Mouse (Mus musculus) neural tube, embryonic 15.5 days (tissue): ENCODE results near the gene Hmbs. TPM values are rescaled to one million over a fixed set of nuclear protein-coding genes. Genes with fewer than 3 reads are reported as not detected.
"Not testable (repeated sequence)": the region's sequence is repeated elsewhere in the genome, so short reads cannot be mapped to it uniquely, and the experiment has no call there.

Experiments
- ATAC-seq: fragments of 200-750 bp; cut with Nextera tagmentation; 2 replicates; pipeline ENCODE4 v1.8.0; 2017; ENCODE audit warnings: mild to moderate bottlenecking, moderate TSS enrichment, moderate library complexity; ENCODE audit not compliant: low FRiP score
- H3K27ac ChIP-seq: fragments of 300-500 bp; sonication (generic); replicated peaks from 2 replicates; pipeline ENCODE4 v1.5.1; 2015; ENCODE audit warnings: mild to moderate bottlenecking, inconsistent platforms
- H3K27me3 ChIP-seq: fragments of 300-500 bp; sonication (generic); replicated peaks from 2 replicates; pipeline ENCODE4 v1.6.1; 2015; ENCODE audit warnings: inconsistent platforms
- H3K36me3 ChIP-seq: fragments of 300-500 bp; sonication (generic); 2 replicates; pipeline ENCODE4 v1.6.1; 2015; ENCODE audit warnings: inconsistent platforms
- H3K4me1 ChIP-seq: fragments of 300-500 bp; sonication (generic); 2 replicates; pipeline ENCODE4 v1.6.1; 2015; ENCODE audit warnings: inconsistent platforms
- H3K4me2 ChIP-seq: fragments of 300-500 bp; sonication (generic); 2 replicates; pipeline ENCODE4 v1.6.1; 2015; ENCODE audit warnings: inconsistent platforms, mild to moderate bottlenecking, moderate library complexity
- H3K4me3 ChIP-seq: fragments of 300-500 bp; sonication (generic); replicated peaks from 2 replicates; pipeline ENCODE4 v1.5.1; 2015; ENCODE audit warnings: mild to moderate bottlenecking, inconsistent platforms
- H3K9ac ChIP-seq: fragments of 300-500 bp; sonication (generic); replicated peaks from 2 replicates; pipeline ENCODE4 v1.6.1; 2015; ENCODE audit warnings: mild to moderate bottlenecking, inconsistent platforms
- H3K9me3 ChIP-seq: fragments of 300-500 bp; sonication (generic); replicated peaks from 2 replicates; pipeline ENCODE4 v1.6.1; 2016; ENCODE audit warnings: inconsistent platforms
- WGBS: fragments of 180-500 bp; shearing (Covaris S2); methylation state at CpG from one replicate; pipeline ENCODE4 v1.1.7; 2015; ENCODE audit warnings: mixed read lengths; 5-methylcytosine and 5-hydroxymethylcytosine counted together
- polyA plus RNA-seq: library from polyadenylated mRNA; unstranded; fragments of >200 nt; fragmentation: Nextera tagmentation; extraction: Ambion mirVana; gene quantifications from 2 replicates; pipeline ENCODE4 v1.2.1, GENCODE M21; 2015

The Hmbs gene
- polyA plus RNA-seq, 1 experiment from 2014 or later = 58.3 TPM

- Histone ChIP-seq H3K4me1 (peaks cover 24% of the 10 kb centered on the region), H3K27me3 (no peaks in the 10 kb centered on the region), H3K9ac (no peak overlapping the region), H3K4me2 (peak overlapping the region; percentile 70; the same call in 1 of the 2 replicates), H3K27ac (no peak overlapping the region), H3K9me3 (no peaks in the 10 kb centered on the region), H3K36me3 (peaks cover 18% of the 10 kb centered on the region), H3K4me3 (peak overlapping the region; percentile 92; the same call in 1 of the 2 replicates)
- 100% methylated on average over 1 of the region's 1 CpGs for WGBS
- no peak for ATAC-seq
Observed at GRCm38 (mm10) chr9:44342605-44343004, 1.4 kb downstream of the Hmbs start.

- Histone ChIP-seq H3K9me3 (no peaks in the 10 kb centered on the region), H3K4me1 (peaks cover 28% of the 10 kb centered on the region), H3K27ac (no peak overlapping the region), H3K27me3 (no peaks in the 10 kb centered on the region), H3K36me3 (peaks cover 14% of the 10 kb centered on the region), H3K4me3 (no peak overlapping the region), H3K4me2 (no peak overlapping the region), H3K9ac (no peak overlapping the region)
- WGBS = 83% methylated on average over 3 of the region's 3 CpGs
- ATAC-seq = no peak
Observed at GRCm38 (mm10) chr9:44342173-44342572, 1.9 kb downstream of the Hmbs start.

- Histone ChIP-seq H3K27ac (no peak overlapping the region), H3K4me1 (peaks cover 35% of the 10 kb centered on the region), H3K27me3 (no peaks in the 10 kb centered on the region), H3K36me3 (peaks cover 12% of the 10 kb centered on the region), H3K4me2 (no peak overlapping the region), H3K9ac (no peak overlapping the region), H3K4me3 (no peak overlapping the region), H3K9me3 (no peaks in the 10 kb centered on the region)
- WGBS = 95% methylated on average over 5 of the region's 5 CpGs
- ATAC-seq = no peak
Observed at GRCm38 (mm10) chr9:44341487-44341886, 2.5 kb downstream of the Hmbs start.

- H3K4me3 ChIP-seq = no peak overlapping the region
- H3K9me3 ChIP-seq = no peaks in the 10 kb centered on the region
- H3K27me3 ChIP-seq = no peaks in the 10 kb centered on the region
- no peak overlapping the region for H3K9ac ChIP-seq
- H3K4me2 ChIP-seq = no peak overlapping the region
- no peak for ATAC-seq
- H3K4me1 ChIP-seq = peaks cover 39% of the 10 kb centered on the region
- H3K27ac ChIP-seq = no peak overlapping the region
- WGBS = 81% methylated on average over 5 of the region's 5 CpGs
- H3K36me3 ChIP-seq = peaks cover 11% of the 10 kb centered on the region
Observed at GRCm38 (mm10) chr9:44338574-44338973, 5.5 kb downstream of the Hmbs start.

GRCm38 (mm10) chr9:44337436-44338169, 6.4 kb downstream of the Hmbs start:
- Histone ChIP-seq H3K36me3 (peaks cover 21% of the 10 kb centered on the region), H3K27me3 (no peaks in the 10 kb centered on the region), H3K27ac (no peak overlapping the region), H3K9ac (peak overlapping the region; percentile 32; the same call in 1 of the 2 replicates), H3K4me2 (peak overlapping the region; percentile 87), H3K9me3 (no peaks in the 10 kb centered on the region), H3K4me1 (peaks cover 30% of the 10 kb centered on the region), H3K4me3 (no peak overlapping the region)
- ATAC-seq = no peak
- WGBS = 71% methylated on average over 9 of the region's 9 CpGs

DNA sequence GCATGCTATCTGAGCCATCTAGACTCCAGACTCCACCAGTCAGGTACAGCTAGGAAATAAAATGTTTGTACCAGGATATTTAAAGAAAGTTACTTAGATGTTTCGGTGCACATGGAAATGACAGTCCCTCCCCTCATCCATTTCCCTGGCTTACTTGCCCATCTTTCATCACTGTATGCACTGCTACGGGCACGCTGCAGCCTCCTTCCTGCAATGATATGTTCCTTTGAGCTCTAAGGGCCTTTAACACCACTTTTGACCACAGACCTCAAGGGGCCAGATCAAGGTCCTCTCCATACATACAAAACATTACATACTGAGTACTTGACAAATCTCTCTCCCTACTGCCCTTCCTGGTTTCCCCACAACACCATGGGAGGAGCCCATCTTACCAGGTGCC, 7.1 kb downstream of the Hmbs start:
- Histone ChIP-seq H3K36me3 (peaks cover 26% of the 10 kb centered on the region), H3K4me3 (peak overlapping the region; percentile 83), H3K9ac (peak overlapping the region; percentile 32), H3K9me3 (no peaks in the 10 kb centered on the region), H3K4me1 (peaks cover 24% of the 10 kb centered on the region), H3K4me2 (peak overlapping the region; percentile 87), H3K27ac (no peak overlapping the region), H3K27me3 (no peaks in the 10 kb centered on the region)
- WGBS = 76% methylated on average over 3 of the region's 3 CpGs
- ATAC-seq = no peak

- not testable (repeated sequence) for ATAC-seq
Observed at GRCm38 (mm10) chr9:44336513-44336912, 7.5 kb downstream of the Hmbs start.

GRCm38 (mm10) chr9:44336093-44336406, 8.0 kb downstream of the Hmbs start:
- H3K27me3 ChIP-seq = no peaks in the 10 kb centered on the region
- no peaks in the 10 kb centered on the region for H3K9me3 ChIP-seq
- H3K4me1 ChIP-seq = peaks cover 24% of the 10 kb centered on the region
- H3K27ac ChIP-seq = peak overlapping the region; percentile 95
- H3K9ac ChIP-seq = peak overlapping the region; percentile 91
- no peak for ATAC-seq
- WGBS = 4% methylated on average over 5 of the region's 5 CpGs
- peak overlapping the region; percentile 87 for H3K4me2 ChIP-seq
- peaks cover 35% of the 10 kb centered on the region for H3K36me3 ChIP-seq
- H3K4me3 ChIP-seq = peak overlapping the region; percentile 83

More at GRCm38 (mm10) chr9:44336513-44336912, 7.5 kb downstream of the Hmbs start:
- H3K4me2 ChIP-seq = peak overlapping the region; percentile 87
- H3K36me3 ChIP-seq = peaks cover 30% of the 10 kb centered on the region
- WGBS = 34% methylated on average over 4 of the region's 4 CpGs
- peak overlapping the region; percentile 83 for H3K4me3 ChIP-seq
- peak overlapping the region; percentile 32 for H3K9ac ChIP-seq
- peaks cover 24% of the 10 kb centered on the region for H3K4me1 ChIP-seq
- not testable (repeated sequence) for H3K27ac ChIP-seq, H3K9me3 ChIP-seq, H3K27me3 ChIP-seq

- H3K9me3 ChIP-seq = no peaks in the 10 kb centered on the region
- H3K36me3 ChIP-seq = peaks cover 40% of the 10 kb centered on the region
- under 1% methylated on average over 48 of the region's 50 CpGs for WGBS
- H3K27me3 ChIP-seq = no peaks in the 10 kb centered on the region
- peak overlapping the region; percentile 87 for H3K4me2 ChIP-seq
- peak overlapping the region; percentile 91 for H3K9ac ChIP-seq
- peak overlapping the region; percentile 95 for H3K27ac ChIP-seq
- peaks cover 24% of the 10 kb centered on the region for H3K4me1 ChIP-seq
- H3K4me3 ChIP-seq = peak overlapping the region; percentile 83
- ATAC-seq = no peak; the same call in 1 of the 2 replicates
Observed at GRCm38 (mm10) chr9:44335331-44336092, 8.5 kb downstream of the Hmbs start.

DNA sequence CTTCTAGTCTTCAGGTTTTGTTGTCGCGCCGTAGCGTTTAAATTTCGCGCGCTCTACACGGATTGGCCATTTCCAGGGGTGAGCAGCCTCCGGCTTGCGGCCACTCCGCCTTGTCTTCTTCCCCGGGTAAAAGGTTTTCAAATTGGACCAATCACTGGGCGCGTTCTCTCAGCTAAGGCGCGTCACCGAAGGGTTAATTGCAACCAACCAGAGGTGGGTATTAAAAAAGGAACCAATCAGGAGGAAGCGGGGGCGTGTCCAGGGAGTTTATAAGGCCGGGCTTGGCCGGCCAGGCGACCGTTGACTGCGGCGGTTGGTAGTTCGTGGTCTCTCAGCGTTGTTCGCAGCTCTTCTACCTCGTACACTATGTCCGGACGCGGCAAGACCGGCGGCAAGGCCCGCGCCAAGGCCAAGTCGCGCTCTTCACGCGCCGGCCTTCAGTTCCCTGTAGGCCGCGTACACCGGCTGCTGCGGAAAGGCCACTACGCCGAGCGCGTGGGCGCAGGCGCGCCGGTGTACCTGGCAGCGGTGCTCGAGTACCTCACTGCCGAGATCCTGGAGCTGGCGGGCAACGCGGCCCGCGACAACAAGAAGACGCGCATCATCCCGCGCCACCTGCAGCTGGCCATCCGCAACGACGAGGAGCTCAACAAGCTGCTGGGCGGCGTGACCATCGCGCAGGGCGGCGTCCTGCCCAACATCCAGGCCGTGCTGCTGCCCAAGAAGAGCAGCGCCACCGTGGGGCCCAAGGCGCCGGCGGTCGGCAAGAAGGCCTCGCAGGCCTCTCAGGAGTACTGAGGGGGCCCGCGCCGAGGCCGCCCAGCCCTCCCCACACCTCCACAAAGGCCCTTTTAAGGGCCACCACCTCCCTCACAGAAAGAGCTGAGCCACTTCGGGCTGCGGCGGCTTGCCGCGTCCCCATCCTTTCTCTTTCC, 9.4 kb downstream of the Hmbs start, which contains the start of gene H2afx:
TSS of gene H2afx (plus strand) at position 299 of the 935 bp plus-strand sequence.
- Histone ChIP-seq H3K4me2 (peak within 1 kb of the TSS; percentile 87), H3K9ac (peak within 1 kb of the TSS; percentile 91), H3K9me3 (no peaks in the 10 kb centered on the region), H3K4me3 (peak within 1 kb of the TSS; percentile 83), H3K4me1 (peaks cover 24% of the 10 kb centered on the region), H3K27ac (peak within 1 kb of the TSS; percentile 95), H3K36me3 (peaks cover 43% of the 10 kb centered on the region), H3K27me3 (no peaks in the 10 kb centered on the region)
- WGBS = under 1% methylated on average over 91 of the region's 91 CpGs
- ATAC-seq = peak; percentile 97
